Mouse (Mus musculus) lung, adult 2 months (tissue): ENCODE data around the gene Als2cr12.

Experiments used
- CTCF ChIP-seq: fragments of 200-500 bp; IDR thresholded peaks from 2 replicates; pipeline ENCODE4 v1.5.1; 2011; ENCODE audit warnings: mild to moderate bottlenecking, low read length, control low read depth; ENCODE audit not compliant: insufficient read depth
- POLR2A ChIP-seq: fragments of 200-500 bp; IDR thresholded peaks from 2 replicates; pipeline ENCODE4 v1.6.1; 2011; ENCODE audit warnings: low read depth, mild to moderate bottlenecking, control low read depth, low read length, borderline replicate concordance; ENCODE audit errors: extremely low read depth

DNA sequence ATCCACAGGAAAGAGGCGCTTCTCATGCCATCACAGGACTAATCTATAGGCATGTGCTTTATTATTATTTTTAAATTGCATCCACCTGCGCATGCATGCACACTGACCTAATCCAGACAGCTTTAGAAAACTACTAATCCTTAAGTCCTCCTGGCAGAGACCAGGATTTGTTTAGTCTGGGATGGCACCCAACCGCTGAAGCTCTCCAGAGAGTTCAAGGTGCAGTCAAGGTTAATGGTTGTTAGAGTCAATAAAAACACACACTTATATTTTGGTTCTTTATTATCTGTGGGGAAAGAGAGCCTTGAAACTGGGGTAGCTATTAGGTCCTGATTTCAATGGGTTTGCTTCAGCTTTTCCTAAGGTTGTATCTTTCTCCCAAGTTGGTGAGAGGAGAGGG lies 74.5 kb downstream of the Als2cr12 start:
- TF ChIP-seq POLR2A (no peak), CTCF (no peak)
